Mouse (Mus musculus) urinary bladder, postnatal 14 days (tissue): ENCODE measurements around the gene Sdhc.
"Not testable (repeated sequence)": the region's sequence is repeated elsewhere in the genome, so short reads cannot be mapped to it uniquely, and the experiment has no call there.

ENCODE experiments used
- DNase-seq: peaks from one replicate; pipeline ENCODE4 v3.0.0; 2021; ENCODE audit warnings: low spot score

Sdhc gene

GRCm38 (mm10) chr1:171079345-171079744 is 71.1 kb downstream of the Sdhc start:
- DNase-seq: not testable (repeated sequence)

GRCm38 (mm10) chr1:171078419-171078818 is 72.0 kb downstream of the Sdhc start:
- not testable (repeated sequence) for DNase-seq

- DNase-seq: peak; percentile 34
Observed at GRCm38 (mm10) chr1:171077955-171078354, 72.4 kb downstream of the Sdhc start.

GRCm38 (mm10) chr1:171077192-171077591 is 73.2 kb downstream of the Sdhc start:
- DNase-seq: not testable (repeated sequence)
